Mouse (Mus musculus) myocyte (in vitro differentiated cells): Measurements from ENCODE around the gene Adck2. TPM values are rescaled to one million over a fixed set of nuclear protein-coding genes. Genes with fewer than 3 reads are reported as not detected.

Source experiments
- H3K27me3 ChIP-seq: one replicate; pipeline ENCODE4 v1.6.1; 2011; ENCODE audit not compliant: control insufficient read depth, insufficient read depth, insufficient read length
- H3K36me3 ChIP-seq: one replicate; pipeline ENCODE4 v1.6.1; 2011; ENCODE audit not compliant: control insufficient read depth, insufficient read depth
- H3K4me2 ChIP-seq: one replicate; pipeline ENCODE4 v1.6.1; 2011; ENCODE audit warnings: low read depth, control low read depth
- H3K4me3 ChIP-seq: one replicate; pipeline ENCODE4 v1.5.1; 2011; ENCODE audit warnings: mild to moderate bottlenecking, control low read depth, moderate library complexity
- H3K79me2 ChIP-seq: one replicate; pipeline ENCODE4 v1.6.1; 2011; ENCODE audit not compliant: control insufficient read depth, insufficient read depth
- H3ac ChIP-seq: one replicate; pipeline ENCODE4 v1.6.1; 2011; ENCODE audit not compliant: control insufficient read depth, insufficient read length
- CEBPB ChIP-seq: IDR thresholded peaks from 2 replicates; pipeline ENCODE4 v1.6.1; 2011; ENCODE audit warnings: mild to moderate bottlenecking, moderate library complexity; ENCODE audit not compliant: poor library complexity, insufficient read depth, severe bottlenecking
- E2F4 ChIP-seq: IDR thresholded peaks from one replicate; pipeline ENCODE4 v1.6.1; 2011; ENCODE audit warnings: mild to moderate bottlenecking, control low read depth, moderate library complexity; ENCODE audit not compliant: insufficient read depth
- MAX ChIP-seq: IDR thresholded peaks from one replicate; pipeline ENCODE4 v1.6.1; 2011; ENCODE audit warnings: low read depth, mild to moderate bottlenecking, control low read depth
- MYOD1 ChIP-seq, 3 experiments: IDR thresholded peaks; one replicate each; pipeline ENCODE4 v1.6.1; 2011; ENCODE audit warnings: control low read depth in 2 of 3, low read depth in 2 of 3, mild to moderate bottlenecking in 2 of 3, moderate library complexity in 1 of 3; ENCODE audit not compliant: insufficient read length in 2 of 3, control insufficient read depth in 1 of 3
- MYOG ChIP-seq, 3 experiments: IDR thresholded peaks; one replicate each; pipeline ENCODE4 v1.6.1; 2011; ENCODE audit warnings: control low read depth in 2 of 3, low read depth in 2 of 3, mild to moderate bottlenecking in 2 of 3; ENCODE audit not compliant: insufficient read length in 2 of 3, control insufficient read depth in 1 of 3, insufficient read depth in 1 of 3
- POLR2A ChIP-seq: IDR thresholded peaks from one replicate; pipeline ENCODE4 v1.6.1; 2011; ENCODE audit warnings: low read depth, mild to moderate bottlenecking, control low read depth, moderate library complexity; ENCODE audit not compliant: insufficient read length
- POLR2AphosphoS2 ChIP-seq: IDR thresholded peaks from one replicate; pipeline ENCODE4 v1.6.1; 2011; ENCODE audit warnings: low read depth, control low read depth; ENCODE audit not compliant: insufficient read length
- REST ChIP-seq: IDR thresholded peaks from one replicate; pipeline ENCODE4 v1.6.1; 2011; ENCODE audit warnings: mild to moderate bottlenecking, control low read depth, moderate library complexity; ENCODE audit not compliant: insufficient read depth, insufficient read length
- SRF ChIP-seq: IDR thresholded peaks from one replicate; pipeline ENCODE4 v1.6.1; 2011; ENCODE audit warnings: low read depth; ENCODE audit not compliant: control insufficient read depth, insufficient read length
- TCF12 ChIP-seq: IDR thresholded peaks from one replicate; pipeline ENCODE4 v1.6.1; 2011; ENCODE audit warnings: mild to moderate bottlenecking, control low read depth; ENCODE audit not compliant: poor library complexity, insufficient read depth, severe bottlenecking
- TCF3 ChIP-seq: IDR thresholded peaks from one replicate; pipeline ENCODE4 v1.6.1; 2011; ENCODE audit warnings: low read depth, control low read depth; ENCODE audit not compliant: insufficient read length
- USF1 ChIP-seq: IDR thresholded peaks from one replicate; pipeline ENCODE4 v1.6.1; 2011; ENCODE audit warnings: low read depth, mild to moderate bottlenecking, control low read depth, moderate library complexity
- polyA plus RNA-seq: library from polyadenylated mRNA; unstranded; fragments of >200 nt; fragmentation: generic; extraction: Trizol; gene quantifications from one replicate; pipeline ENCODE4 v1.2.1, GENCODE M21; 2012; ENCODE audit warnings: missing spikeins

The Adck2 gene
- polyA plus RNA-seq, 1 experiment: 11.0 TPM

- Histone ChIP-seq H3K4me3 (no peak overlapping the region), H3K27me3 (no peaks in the 10 kb centered on the region), H3K36me3 (no peaks in the 10 kb centered on the region), H3K79me2 (peaks cover 5% of the 10 kb centered on the region), H3ac (no peak overlapping the region), H3K4me2 (no peak overlapping the region)
- TF ChIP-seq SRF (no peak), POLR2A (no peak), E2F4 (no peak), MAX (no peak), TCF12 (no peak), USF1 (no peak), MYOG (IDR thresholded peaks at IDR 0.05; ENCODE audit: control insufficient read depth in 1 of 3, insufficient read depth in 1 of 3, insufficient read length in 2 of 3, low read depth in 2 of 3) (no peak), MYOD1 (IDR thresholded peaks at IDR 0.05; ENCODE audit: control insufficient read depth in 1 of 3, insufficient read length in 2 of 3, low read depth in 2 of 3) (no peak), POLR2AphosphoS2 (no peak), REST (no peak), CEBPB (no peak), TCF3 (no peak)
These were observed 38.7 kb upstream of the Adck2 start for GRCm38 (mm10) chr6:39534944-39535343.

- Histone ChIP-seq H3K79me2 (peaks cover 5% of the 10 kb centered on the region), H3K4me3 (no peak overlapping the region), H3K4me2 (no peak overlapping the region), H3ac (no peak overlapping the region), H3K27me3 (no peaks in the 10 kb centered on the region), H3K36me3 (no peaks in the 10 kb centered on the region)
- TF ChIP-seq MYOG (IDR thresholded peaks at IDR 0.05; ENCODE audit: control insufficient read depth in 1 of 3, insufficient read depth in 1 of 3, insufficient read length in 2 of 3, low read depth in 2 of 3) (no peak), TCF12 (no peak), USF1 (no peak), CEBPB (no peak), POLR2A (no peak), MAX (no peak), POLR2AphosphoS2 (no peak), TCF3 (no peak)
These were observed 37.1 kb upstream of the Adck2 start for GRCm38 (mm10) chr6:39536621-39537020.

GRCm38 (mm10) chr6:39537276-39537675 is 36.4 kb upstream of the Adck2 start:
- Histone ChIP-seq H3K4me2 (no peak overlapping the region), H3K79me2 (peaks cover 5% of the 10 kb centered on the region), H3K27me3 (no peaks in the 10 kb centered on the region), H3ac (no peak overlapping the region), H3K4me3 (no peak overlapping the region), H3K36me3 (no peaks in the 10 kb centered on the region)
- TF ChIP-seq SRF (no peak), MYOD1 (IDR thresholded peaks at IDR 0.05; ENCODE audit: control insufficient read depth in 1 of 3, insufficient read length in 2 of 3, low read depth in 2 of 3) (peak in 2 of 3 experiments; percentile 55 to 56)

- H3K27me3 ChIP-seq: no peaks in the 10 kb centered on the region
- no peak overlapping the region for H3K4me3 ChIP-seq
- H3ac ChIP-seq: no peak overlapping the region
- TF ChIP-seq E2F4: no peak
- TF ChIP-seq TCF12: no peak
- TF ChIP-seq SRF: no peak
- TF ChIP-seq MAX: no peak
- peak in 1 of 3 experiments; percentile 9 for TF ChIP-seq MYOG (IDR thresholded peaks at IDR 0.05; ENCODE audit: control insufficient read depth in 1 of 3, insufficient read depth in 1 of 3, insufficient read length in 2 of 3, low read depth in 2 of 3)
- TF ChIP-seq MYOD1 (IDR thresholded peaks at IDR 0.05; ENCODE audit: control insufficient read depth in 1 of 3, insufficient read length in 2 of 3, low read depth in 2 of 3): peak in 2 of 3 experiments; percentile 12 to 23
- no peak for TF ChIP-seq POLR2AphosphoS2
- no peak for TF ChIP-seq CEBPB
- TF ChIP-seq POLR2A: no peak
- H3K36me3 ChIP-seq: no peaks in the 10 kb centered on the region
- peak overlapping the region; percentile 14 for H3K4me2 ChIP-seq
- H3K79me2 ChIP-seq: peaks cover 5% of the 10 kb centered on the region
These were observed 35.4 kb upstream of the Adck2 start for GRCm38 (mm10) chr6:39538227-39538626.

GRCm38 (mm10) chr6:39539679-39540155 is 34.0 kb upstream of the Adck2 start:
- no peak overlapping the region for H3K4me3 ChIP-seq
- peak overlapping the region; percentile 55 for H3K4me2 ChIP-seq
- no peak for TF ChIP-seq TCF12
- no peak for TF ChIP-seq E2F4
- TF ChIP-seq POLR2A: no peak
- no peak for TF ChIP-seq MAX
- TF ChIP-seq POLR2AphosphoS2: no peak
- no peak for TF ChIP-seq MYOG (IDR thresholded peaks at IDR 0.05; ENCODE audit: control insufficient read depth in 1 of 3, insufficient read depth in 1 of 3, insufficient read length in 2 of 3, low read depth in 2 of 3)
- TF ChIP-seq TCF3: no peak
- TF ChIP-seq REST: no peak
- no peak for TF ChIP-seq USF1
- peaks cover 5% of the 10 kb centered on the region for H3K79me2 ChIP-seq
- H3K36me3 ChIP-seq: no peaks in the 10 kb centered on the region
- no peaks in the 10 kb centered on the region for H3K27me3 ChIP-seq
- no peak overlapping the region for H3ac ChIP-seq
